Mouse (Mus musculus) heart, embryonic 16.5 days (tissue): ENCODE results near the gene Olfr324. TPM values are rescaled to one million over a fixed set of nuclear protein-coding genes. Genes with fewer than 3 reads are reported as not detected.

Source experiments
- ATAC-seq: fragments of 200-750 bp; cut with Nextera tagmentation; replicated peaks from 2 replicates; pipeline ENCODE4 v1.8.0; 2017; ENCODE audit warnings: moderate number of reproducible peaks; ENCODE audit not compliant: insufficient read depth, low FRiP score; ENCODE audit errors: extremely low read depth
- H3K27ac ChIP-seq: fragments of 300-500 bp; sonication (generic); 2 replicates; pipeline ENCODE4 v1.5.1; 2014; ENCODE audit warnings: mild to moderate bottlenecking, low read length, control low read depth, moderate library complexity
- H3K27me3 ChIP-seq: fragments of 300-500 bp; sonication (generic); 2 replicates; pipeline ENCODE4 v1.6.1; 2014; ENCODE audit warnings: low read length, mixed read lengths; ENCODE audit not compliant: control insufficient read depth, insufficient read depth
- H3K36me3 ChIP-seq: fragments of 300-500 bp; sonication (generic); 2 replicates; pipeline ENCODE4 v1.6.1; 2014; ENCODE audit not compliant: control insufficient read depth, insufficient read depth
- H3K4me1 ChIP-seq: fragments of 300-500 bp; sonication (generic); 2 replicates; pipeline ENCODE4 v1.6.1; 2014; ENCODE audit warnings: low read length, mixed read lengths; ENCODE audit not compliant: control insufficient read depth, insufficient read depth
- H3K4me2 ChIP-seq: fragments of 300-500 bp; sonication (generic); 2 replicates; pipeline ENCODE4 v1.6.1; 2014; ENCODE audit warnings: low read depth, mild to moderate bottlenecking, control low read depth, low read length
- H3K4me3 ChIP-seq: fragments of 300-500 bp; sonication (generic); 2 replicates; pipeline ENCODE4 v1.5.1; 2014; ENCODE audit warnings: mild to moderate bottlenecking, control low read depth, low read length
- H3K9ac ChIP-seq: fragments of 300-500 bp; sonication (generic); 2 replicates; pipeline ENCODE4 v1.6.1; 2014; ENCODE audit warnings: low read length, control low read depth
- H3K9me3 ChIP-seq: fragments of 300-500 bp; sonication (generic); replicated peaks from 2 replicates; pipeline ENCODE4 v1.6.1; 2016; ENCODE audit warnings: low read length; ENCODE audit not compliant: control insufficient read depth
- WGBS: fragments of 180-500 bp; shearing (Covaris S2); extraction: QIAGEN DNeasy Blood & Tissue Kit; methylation state at CpG from one replicate; pipeline ENCODE4 v1.1.7; 2014; 5-methylcytosine and 5-hydroxymethylcytosine counted together
- polyA plus RNA-seq: library from polyadenylated mRNA; unstranded; fragments of >200 nt; fragmentation: Nextera tagmentation; extraction: Ambion mirVana; gene quantifications from 2 replicates; pipeline ENCODE4 v1.2.1, GENCODE M21; 2015

Olfr324 gene
- polyA plus RNA-seq, 1 experiment from 2014 or later, result not detected

DNA sequence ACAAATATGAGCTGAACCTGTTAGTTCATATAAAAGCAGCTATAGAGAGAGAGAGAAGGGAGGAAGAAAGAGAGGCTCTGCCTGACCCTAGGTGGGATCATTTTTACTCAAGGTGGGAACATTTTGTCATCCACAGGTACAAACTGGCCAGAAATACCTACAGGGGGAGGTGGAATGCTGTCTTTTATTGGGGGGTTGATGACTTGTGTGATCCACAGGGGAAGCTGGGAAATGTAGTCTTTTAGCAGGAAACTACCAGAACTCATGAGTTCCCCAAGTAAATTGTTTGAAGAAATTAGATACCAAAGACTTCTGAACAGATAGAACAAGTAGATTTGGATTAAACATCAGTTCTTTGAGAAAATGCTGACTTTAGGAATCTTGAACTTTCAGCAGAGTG is 7.1 kb downstream of the Olfr324 start:
- Histone ChIP-seq H3K9me3 (no peaks in the 10 kb centered on the region), H3K27me3 (no peaks in the 10 kb centered on the region), H3K36me3 (no peaks in the 10 kb centered on the region), H3K4me1 (no peaks in the 10 kb centered on the region), H3K4me3 (no peak overlapping the region), H3K27ac (no peak overlapping the region), H3K9ac (no peak overlapping the region), H3K4me2 (no peak overlapping the region)
- ATAC-seq, result no peak

DNA sequence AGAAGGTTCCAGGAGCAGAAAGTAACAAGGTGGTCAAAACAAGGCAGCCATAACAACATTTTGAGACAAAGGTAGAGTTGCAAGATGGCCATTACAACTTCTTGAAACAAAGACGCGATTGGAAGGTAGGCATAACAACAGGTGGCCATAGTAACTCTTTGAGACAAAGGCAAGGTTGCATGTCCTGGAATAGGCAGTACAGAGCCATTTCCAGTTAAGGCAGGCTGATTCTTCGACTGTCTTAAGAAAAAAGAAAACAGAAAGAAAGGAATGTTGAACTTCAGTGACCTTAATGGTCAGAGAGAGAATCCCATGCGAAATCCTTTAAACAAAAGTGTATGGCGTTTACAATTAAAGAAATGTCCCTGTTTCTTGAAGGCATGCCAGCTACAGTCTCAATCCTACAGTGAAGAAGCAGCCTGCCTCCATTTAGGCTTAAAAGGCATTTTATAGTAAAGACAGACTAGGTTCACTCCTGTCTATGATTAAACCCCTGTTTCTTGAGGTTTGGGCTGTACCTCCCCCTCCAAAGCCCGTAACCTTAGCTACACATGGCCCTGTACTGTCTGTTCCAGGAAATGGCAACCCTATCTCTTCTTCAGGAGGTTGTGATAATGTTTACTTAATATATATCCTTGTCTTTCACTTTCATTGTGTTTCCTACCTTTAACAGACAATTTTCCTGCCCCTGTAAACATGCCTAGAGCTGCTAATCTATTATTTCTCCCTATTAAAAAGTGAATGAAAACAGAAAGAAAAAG is 8.1 kb downstream of the Olfr324 start:
- Histone ChIP-seq H3K4me2 (no peak overlapping the region), H3K4me1 (no peaks in the 10 kb centered on the region), H3K9ac (no peak overlapping the region), H3K36me3 (no peaks in the 10 kb centered on the region), H3K9me3 (no peaks in the 10 kb centered on the region), H3K4me3 (no peak overlapping the region), H3K27me3 (no peaks in the 10 kb centered on the region), H3K27ac (no peak overlapping the region)
- WGBS, result 74% methylated on average over 6 of the region's 6 CpGs
- ATAC-seq, result no peak

DNA sequence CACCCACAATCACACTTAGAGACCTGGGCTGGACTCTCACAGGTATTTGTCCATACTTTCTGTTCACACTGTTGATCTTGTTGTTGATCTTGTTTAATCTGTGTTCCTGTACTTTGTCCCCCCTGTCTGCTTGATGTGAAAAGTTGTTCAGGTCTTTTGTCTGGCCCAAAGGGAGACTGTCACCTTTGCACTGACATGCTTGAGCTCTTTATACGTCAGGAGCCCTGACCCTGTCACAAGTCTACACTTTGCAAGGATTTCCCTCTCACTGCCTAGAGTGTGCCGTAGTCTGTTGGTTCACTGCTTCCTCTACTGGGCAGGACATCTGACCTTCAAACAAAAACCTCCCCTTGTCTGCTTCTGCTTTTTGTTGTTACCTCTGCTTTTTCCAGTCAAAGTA is 9.8 kb downstream of the Olfr324 start:
- no peak overlapping the region for H3K27ac ChIP-seq
- WGBS, result 51% methylated on average over 2 of the region's 2 CpGs
- no peaks in the 10 kb centered on the region for H3K9me3 ChIP-seq
- no peaks in the 10 kb centered on the region for H3K36me3 ChIP-seq
- H3K9ac ChIP-seq, result no peak overlapping the region
- ATAC-seq, result no peak
- no peak overlapping the region for H3K4me3 ChIP-seq
- no peak overlapping the region for H3K4me2 ChIP-seq
- no peaks in the 10 kb centered on the region for H3K27me3 ChIP-seq
- no peaks in the 10 kb centered on the region for H3K4me1 ChIP-seq

DNA sequence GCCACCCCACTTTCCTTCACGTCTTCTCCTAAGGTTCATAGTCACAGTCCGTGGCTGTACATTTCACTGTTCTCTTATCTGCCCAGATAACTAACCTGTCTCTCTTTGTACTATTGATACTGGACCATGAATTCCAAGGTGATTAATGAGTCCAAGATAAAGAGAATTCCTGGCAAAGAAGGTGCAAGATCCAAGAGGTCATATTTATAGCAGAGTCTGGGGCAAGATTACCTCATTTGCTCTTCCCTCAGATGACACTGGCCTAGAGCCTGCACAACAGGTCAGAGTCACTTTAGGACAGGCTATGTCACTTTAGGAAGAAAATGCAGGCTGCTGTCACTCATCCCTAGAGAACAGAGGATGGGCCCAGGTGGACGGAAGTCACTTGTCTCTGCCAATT is 10.3 kb downstream of the Olfr324 start:
- H3K36me3 ChIP-seq, result no peaks in the 10 kb centered on the region
- no peaks in the 10 kb centered on the region for H3K4me1 ChIP-seq
- H3K4me2 ChIP-seq, result no peak overlapping the region
- 47% methylated on average over 3 of the region's 3 CpGs for WGBS
- no peak overlapping the region for H3K4me3 ChIP-seq
- ATAC-seq, result no peak
- no peak overlapping the region for H3K27ac ChIP-seq
- H3K27me3 ChIP-seq, result no peaks in the 10 kb centered on the region
- H3K9me3 ChIP-seq, result no peaks in the 10 kb centered on the region
- no peak overlapping the region for H3K9ac ChIP-seq

GRCm38 (mm10) chr11:58606177-58606919 is 11.4 kb downstream of the Olfr324 start:
- whole genome bisulfite sequencing, result 77% methylated on average over 12 of the region's 12 CpGs
- Histone ChIP-seq H3K27me3 (no peaks in the 10 kb centered on the region), H3K9ac (no peak overlapping the region), H3K4me1 (no peaks in the 10 kb centered on the region), H3K9me3 (no peaks in the 10 kb centered on the region), H3K36me3 (no peaks in the 10 kb centered on the region), H3K4me3 (no peak overlapping the region), H3K27ac (no peak overlapping the region), H3K4me2 (no peak overlapping the region)
- ATAC-seq, result no peak

- H3K9me3 ChIP-seq, result no peaks in the 10 kb centered on the region
- H3K27ac ChIP-seq, result no peak overlapping the region
- no peak overlapping the region for H3K4me3 ChIP-seq
- H3K4me1 ChIP-seq, result no peaks in the 10 kb centered on the region
- H3K4me2 ChIP-seq, result no peak overlapping the region
- no peaks in the 10 kb centered on the region for H3K36me3 ChIP-seq
- no peak overlapping the region for H3K9ac ChIP-seq
- 79% methylated on average over 6 of the region's 6 CpGs for WGBS
- ATAC-seq, result no peak
- no peaks in the 10 kb centered on the region for H3K27me3 ChIP-seq
Measured at GRCm38 (mm10) chr11:58607030-58607429, 12.1 kb downstream of the Olfr324 start.

GRCm38 (mm10) chr11:58613359-58613758 is 18.4 kb downstream of the Olfr324 start:
- H3K9me3 ChIP-seq, result no peaks in the 10 kb centered on the region
- no peaks in the 10 kb centered on the region for H3K36me3 ChIP-seq
- ATAC-seq, result no peak
- no peak overlapping the region for H3K4me2 ChIP-seq
- H3K9ac ChIP-seq, result no peak overlapping the region
- no peak overlapping the region for H3K27ac ChIP-seq
- H3K27me3 ChIP-seq, result no peaks in the 10 kb centered on the region
- no peaks in the 10 kb centered on the region; the same call in 1 of the 2 replicates for H3K4me1 ChIP-seq
- WGBS, result 51% methylated on average over 3 of the region's 3 CpGs
- H3K4me3 ChIP-seq, result no peak overlapping the region

GRCm38 (mm10) chr11:58614526-58614925 is 19.6 kb downstream of the Olfr324 start:
- H3K4me3 ChIP-seq, result no peak overlapping the region
- no peaks in the 10 kb centered on the region; the same call in 1 of the 2 replicates for H3K4me1 ChIP-seq
- no peaks in the 10 kb centered on the region for H3K9me3 ChIP-seq
- H3K9ac ChIP-seq, result no peak overlapping the region
- H3K27ac ChIP-seq, result no peak overlapping the region
- H3K4me2 ChIP-seq, result no peak overlapping the region
- no peak for ATAC-seq
- no peaks in the 10 kb centered on the region for H3K36me3 ChIP-seq
- H3K27me3 ChIP-seq, result no peaks in the 10 kb centered on the region

GRCm38 (mm10) chr11:58615975-58616374 is 21.1 kb downstream of the Olfr324 start, which contains the start of gene 2210407C18Rik:
TSS of gene 2210407C18Rik (minus strand) at chr11:58616075.
- H3K4me1 ChIP-seq, result no peaks in the 10 kb centered on the region; the same call in 1 of the 2 replicates
- no peak for ATAC-seq
- no peaks in the 10 kb centered on the region for H3K9me3 ChIP-seq
- no peak within 1 kb of the TSS for H3K27ac ChIP-seq
- H3K9ac ChIP-seq, result no peak within 1 kb of the TSS
- 79% methylated on average over 4 of the region's 4 CpGs for WGBS
- H3K4me3 ChIP-seq, result no peak within 1 kb of the TSS
- H3K4me2 ChIP-seq, result no peak within 1 kb of the TSS
- H3K36me3 ChIP-seq, result no peaks in the 10 kb centered on the region
- H3K27me3 ChIP-seq, result no peaks in the 10 kb centered on the region
